Mouse (Mus musculus) midbrain, embryonic 16.5 days (tissue): Measurements from ENCODE around the gene Znhit3. TPM values are rescaled to one million over a fixed set of nuclear protein-coding genes. Genes with fewer than 3 reads are reported as not detected.
A peak's percentile ranks its signal among the peaks of the same experiment; 100 is the strongest.
"Not testable (repeated sequence)": the region's sequence is repeated elsewhere in the genome, so short reads cannot be mapped to it uniquely, and the experiment has no call there.

Source experiments
- ATAC-seq: fragments of 200-750 bp; cut with Nextera tagmentation; 2 replicates; pipeline ENCODE4 v1.8.0; 2017; ENCODE audit warnings: moderate TSS enrichment
- H3K27ac ChIP-seq: fragments of 300-500 bp; sonication (generic); 2 replicates; pipeline ENCODE4 v1.5.1; 2014; ENCODE audit warnings: mild to moderate bottlenecking, low read length, mixed read lengths
- H3K27me3 ChIP-seq: fragments of 300-500 bp; sonication (generic); 2 replicates; pipeline ENCODE4 v1.6.1; 2014; ENCODE audit warnings: low read depth, low read length, mixed read lengths; ENCODE audit not compliant: control insufficient read depth, insufficient read depth
- H3K36me3 ChIP-seq: fragments of 300-500 bp; sonication (generic); 2 replicates; pipeline ENCODE4 v1.6.1; 2014; ENCODE audit warnings: mild to moderate bottlenecking, low read length, moderate library complexity, mixed read lengths; ENCODE audit not compliant: control insufficient read depth, insufficient read depth
- H3K4me1 ChIP-seq: fragments of 300-500 bp; sonication (generic); 2 replicates; pipeline ENCODE4 v1.6.1; 2014; ENCODE audit warnings: mild to moderate bottlenecking, low read length, mixed read lengths; ENCODE audit not compliant: control insufficient read depth, insufficient read depth
- H3K4me2 ChIP-seq: fragments of 300-500 bp; sonication (generic); 2 replicates; pipeline ENCODE4 v1.6.1; 2014; ENCODE audit warnings: mild to moderate bottlenecking, low read length, mixed read lengths
- H3K4me3 ChIP-seq: fragments of 300-500 bp; sonication (generic); 2 replicates; pipeline ENCODE4 v1.5.1; 2014; ENCODE audit warnings: low read depth, mild to moderate bottlenecking, low read length, moderate library complexity, mixed read lengths
- H3K9ac ChIP-seq: fragments of 300-500 bp; sonication (generic); 2 replicates; pipeline ENCODE4 v1.6.1; 2014; ENCODE audit warnings: low read depth, low read length, mixed read lengths
- H3K9me3 ChIP-seq: fragments of 300-500 bp; sonication (generic); replicated peaks from 2 replicates; pipeline ENCODE4 v1.6.1; 2014; ENCODE audit warnings: mild to moderate bottlenecking, low read length, mixed read lengths; ENCODE audit not compliant: control insufficient read depth, poor library complexity, severe bottlenecking
- WGBS: fragments of 180-500 bp; shearing (Covaris S2); extraction: QIAGEN DNeasy Blood & Tissue Kit; methylation state at CpG from one replicate; pipeline ENCODE4 v1.1.7; 2014; 5-methylcytosine and 5-hydroxymethylcytosine counted together
- polyA plus RNA-seq: library from polyadenylated mRNA; unstranded; fragments of >200 nt; fragmentation: Nextera tagmentation; extraction: Ambion mirVana; gene quantifications from 2 replicates; pipeline ENCODE4 v1.2.1, GENCODE M21; 2015

Znhit3 gene
- polyA plus RNA-seq, 1 experiment from 2014 or later = 63.4 TPM

GRCm38 (mm10) chr11:84876020-84876419 lies 40.1 kb downstream of the Znhit3 start:
- not testable (repeated sequence) for H3K9me3 ChIP-seq, H3K27me3 ChIP-seq, H3K27ac ChIP-seq, H3K9ac ChIP-seq, H3K36me3 ChIP-seq, ATAC-seq, H3K4me3 ChIP-seq, H3K4me2 ChIP-seq
- peaks cover 13% of the 10 kb centered on the region for H3K4me1 ChIP-seq
- no CpG with 5 or more reads among the region's 1 CpGs for WGBS

- H3K4me3 ChIP-seq = no peak overlapping the region
- H3K9me3 ChIP-seq = no peaks in the 10 kb centered on the region
- H3K4me1 ChIP-seq = peaks cover 11% of the 10 kb centered on the region
- H3K4me2 ChIP-seq = no peak overlapping the region
- 61% methylated on average over 1 of the region's 1 CpGs for WGBS
- H3K27me3 ChIP-seq = no peaks in the 10 kb centered on the region
- no peak overlapping the region for H3K27ac ChIP-seq
- no peak overlapping the region for H3K9ac ChIP-seq
- no peak for ATAC-seq
- H3K36me3 ChIP-seq = no peaks in the 10 kb centered on the region
Observed at GRCm38 (mm10) chr11:84873042-84873833, 42.9 kb downstream of the Znhit3 start.

- Histone ChIP-seq H3K4me1 (peaks cover 20% of the 10 kb centered on the region), H3K27me3 (no peaks in the 10 kb centered on the region), H3K9ac (peak overlapping the region; percentile 96), H3K4me2 (peak overlapping the region; percentile 79), H3K27ac (peak overlapping the region; percentile 100), H3K36me3 (no peaks in the 10 kb centered on the region), H3K9me3 (no peaks in the 10 kb centered on the region), H3K4me3 (peak overlapping the region; percentile 63)
- 83% methylated on average over 4 of the region's 4 CpGs for WGBS
- no peak for ATAC-seq
Observed at GRCm38 (mm10) chr11:84871548-84872069, 44.6 kb downstream of the Znhit3 start.

- Histone ChIP-seq H3K4me3 (peak overlapping the region; percentile 63), H3K4me1 (peaks cover 23% of the 10 kb centered on the region), H3K4me2 (peak overlapping the region; percentile 79), H3K36me3 (no peaks in the 10 kb centered on the region), H3K9me3 (no peaks in the 10 kb centered on the region), H3K27ac (peak overlapping the region; percentile 100), H3K27me3 (no peaks in the 10 kb centered on the region), H3K9ac (peak overlapping the region; percentile 96)
- 2% methylated on average over 10 of the region's 10 CpGs for WGBS
- ATAC-seq = peak; percentile 69
Observed at GRCm38 (mm10) chr11:84871046-84871445, 45.1 kb downstream of the Znhit3 start.

- Histone ChIP-seq H3K4me1 (peaks cover 23% of the 10 kb centered on the region), H3K9me3 (no peaks in the 10 kb centered on the region), H3K9ac (peak within 1 kb of the TSS; percentile 96), H3K36me3 (no peaks in the 10 kb centered on the region), H3K4me2 (peak within 1 kb of the TSS; percentile 79), H3K27me3 (no peaks in the 10 kb centered on the region), H3K4me3 (peak within 1 kb of the TSS; percentile 63), H3K27ac (peak within 1 kb of the TSS; percentile 100)
- WGBS = under 1% methylated on average over 52 of the region's 62 CpGs
- peak; percentile 88 for ATAC-seq
Observed at GRCm38 (mm10) chr11:84870337-84871043, 45.7 kb downstream of the Znhit3 start, which contains the start of gene Ggnbp2. TSS of gene Ggnbp2 (minus strand) at chr11:84870817.

- Histone ChIP-seq H3K4me3 (peak overlapping the region; percentile 63), H3K4me1 (peaks cover 25% of the 10 kb centered on the region), H3K9ac (peak overlapping the region; percentile 75), H3K9me3 (no peaks in the 10 kb centered on the region), H3K4me2 (peak overlapping the region; percentile 78), H3K36me3 (no peaks in the 10 kb centered on the region), H3K27ac (peak overlapping the region; percentile 100), H3K27me3 (no peaks in the 10 kb centered on the region)
- under 1% methylated on average over 49 of the region's 61 CpGs for WGBS
- ATAC-seq = peak; percentile 88
Observed at GRCm38 (mm10) chr11:84869537-84870232, 46.5 kb downstream of the Znhit3 start.

- no peaks in the 10 kb centered on the region for H3K9me3 ChIP-seq
- WGBS = 16% methylated on average over 7 of the region's 7 CpGs
- H3K9ac ChIP-seq = peak overlapping the region; percentile 75
- no peaks in the 10 kb centered on the region for H3K27me3 ChIP-seq
- H3K4me1 ChIP-seq = peaks cover 25% of the 10 kb centered on the region
- H3K27ac ChIP-seq = peak overlapping the region; percentile 100; the same call in 1 of the 2 replicates
- peak overlapping the region; percentile 63 for H3K4me3 ChIP-seq
- ATAC-seq = no peak
- H3K36me3 ChIP-seq = no peaks in the 10 kb centered on the region
- peak overlapping the region; percentile 78 for H3K4me2 ChIP-seq
Observed at GRCm38 (mm10) chr11:84868786-84869259, 47.3 kb downstream of the Znhit3 start.

GRCm38 (mm10) chr11:84867586-84867985 lies 48.6 kb downstream of the Znhit3 start:
- Histone ChIP-seq H3K27me3 (no peaks in the 10 kb centered on the region), H3K4me1 (peaks cover 25% of the 10 kb centered on the region), H3K9ac (no peak overlapping the region), H3K27ac (no peak overlapping the region), H3K4me2 (0 out of 2 replicates have a peak overlapping the region, but pooled peaks have one; percentile 23), H3K9me3 (no peaks in the 10 kb centered on the region), H3K4me3 (no peak overlapping the region), H3K36me3 (no peaks in the 10 kb centered on the region)
- WGBS = 91% methylated on average over 2 of the region's 2 CpGs
- ATAC-seq = no peak
